Mouse (Mus musculus) midbrain, embryonic 14.5 days (tissue): ENCODE results near the gene Slc44a3. TPM values are rescaled to one million over a fixed set of nuclear protein-coding genes. Genes with fewer than 3 reads are reported as not detected.

Experiments used
- ATAC-seq: fragments of 200-750 bp; cut with Nextera tagmentation; 2 replicates; pipeline ENCODE4 v1.8.0; 2017; ENCODE audit warnings: moderate number of reproducible peaks, moderate library complexity; ENCODE audit not compliant: low FRiP score, low TSS enrichment
- DNase-seq: peaks from one replicate; pipeline ENCODE4 v3.0.0-alpha.2; 2015
- H3K27ac ChIP-seq: fragments of 300-500 bp; sonication (generic); replicated peaks from 2 replicates; pipeline ENCODE4 v1.5.1; 2014; ENCODE audit warnings: mild to moderate bottlenecking, low read depth, low read length, moderate library complexity
- H3K27me3 ChIP-seq: fragments of 300-500 bp; sonication (generic); 2 replicates; pipeline ENCODE4 v1.6.1; 2014; ENCODE audit warnings: low read length, control low read depth, mixed read lengths; ENCODE audit not compliant: control insufficient read depth, insufficient read depth
- H3K36me3 ChIP-seq: fragments of 300-500 bp; sonication (generic); 2 replicates; pipeline ENCODE4 v1.6.1; 2014; ENCODE audit warnings: low read length, control low read depth; ENCODE audit not compliant: control insufficient read depth, insufficient read depth
- H3K4me1 ChIP-seq: fragments of 300-500 bp; sonication (generic); 2 replicates; pipeline ENCODE4 v1.6.1; 2014; ENCODE audit warnings: mild to moderate bottlenecking, antibody characterized with exemption, low read length, control low read depth; ENCODE audit not compliant: control insufficient read depth, insufficient read depth
- H3K4me2 ChIP-seq: fragments of 300-500 bp; sonication (generic); 2 replicates; pipeline ENCODE4 v1.6.1; 2014; ENCODE audit warnings: mild to moderate bottlenecking, low read length, moderate library complexity
- H3K4me3 ChIP-seq: fragments of 300-500 bp; sonication (generic); replicated peaks from 2 replicates; pipeline ENCODE4 v1.5.1; 2014; ENCODE audit warnings: low read depth, low read length
- H3K9ac ChIP-seq: fragments of 300-500 bp; sonication (generic); replicated peaks from 2 replicates; pipeline ENCODE4 v1.6.1; 2014; ENCODE audit warnings: mild to moderate bottlenecking, low read length, moderate library complexity
- H3K9me3 ChIP-seq: fragments of 300-500 bp; sonication (generic); 2 replicates; pipeline ENCODE4 v1.6.1; 2016; ENCODE audit warnings: low read length, control low read depth, mixed read lengths; ENCODE audit not compliant: control insufficient read depth
- WGBS: fragments of 180-500 bp; shearing (Covaris S2); extraction: QIAGEN DNeasy Blood & Tissue Kit; methylation state at CpG from one replicate; pipeline ENCODE4 v1.1.7; 2014; 5-methylcytosine and 5-hydroxymethylcytosine counted together
- polyA plus RNA-seq: library from polyadenylated mRNA; unstranded; fragments of >200 nt; fragmentation: Nextera tagmentation; extraction: Ambion mirVana; gene quantifications from 2 replicates; pipeline ENCODE4 v1.2.1, GENCODE M21; 2014

Gene Slc44a3
- polyA plus RNA-seq, 1 experiment from 2014 or later: 0.63 TPM

DNA sequence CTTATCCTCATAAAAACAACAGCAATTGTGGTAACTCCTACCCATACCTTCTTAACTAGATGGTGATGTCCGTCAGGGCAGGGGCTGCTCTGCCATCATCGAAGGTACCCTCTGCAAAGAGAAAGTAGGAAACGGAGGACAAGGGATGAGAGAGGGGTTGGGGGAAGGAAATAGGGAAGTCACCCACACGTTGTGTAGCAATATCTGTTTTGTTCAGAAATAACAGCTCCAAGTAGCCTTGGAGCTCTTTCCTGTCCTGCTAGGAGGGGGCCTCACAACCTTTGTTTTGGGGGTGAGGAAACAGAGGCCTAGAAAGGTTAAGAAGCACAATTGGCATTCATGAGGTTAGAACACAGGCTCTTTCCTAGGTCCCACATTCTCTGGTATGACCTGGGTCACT lies 39.3 kb upstream of the Slc44a3 start:
- H3K4me1 ChIP-seq: no peaks in the 10 kb centered on the region
- no peaks in the 10 kb centered on the region for H3K36me3 ChIP-seq
- WGBS: 85% methylated on average over 4 of the region's 4 CpGs
- no peaks in the 10 kb centered on the region for H3K9me3 ChIP-seq
- no peak for ATAC-seq
- no peak overlapping the region for H3K4me3 ChIP-seq
- no peak overlapping the region for H3K9ac ChIP-seq
- no peak overlapping the region for H3K4me2 ChIP-seq
- no peaks in the 10 kb centered on the region for H3K27me3 ChIP-seq
- no peak overlapping the region for H3K27ac ChIP-seq
- no peak for DNase-seq

DNA sequence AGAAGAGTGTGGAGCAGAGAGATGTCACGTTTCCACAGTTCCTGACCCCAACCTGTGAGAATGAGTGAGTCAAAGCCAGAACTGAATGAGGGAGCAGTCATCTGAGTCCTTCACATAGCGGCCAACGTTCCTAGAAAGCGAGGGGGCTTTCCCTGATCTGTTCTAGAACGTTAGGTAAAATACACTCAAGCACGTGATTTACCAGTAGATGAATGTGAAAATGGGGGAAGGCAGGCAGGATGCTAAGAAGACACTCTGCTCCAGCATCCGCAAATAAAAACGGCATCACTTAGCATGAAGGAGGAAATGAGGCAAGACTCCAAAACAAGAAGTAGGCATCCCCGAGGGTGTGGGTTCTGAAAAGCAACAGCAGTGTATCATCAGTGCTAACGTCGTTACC lies 38.4 kb upstream of the Slc44a3 start:
- DNase-seq (no peak), ATAC-seq (no peak)
- WGBS: 85% methylated on average over 11 of the region's 11 CpGs

DNA sequence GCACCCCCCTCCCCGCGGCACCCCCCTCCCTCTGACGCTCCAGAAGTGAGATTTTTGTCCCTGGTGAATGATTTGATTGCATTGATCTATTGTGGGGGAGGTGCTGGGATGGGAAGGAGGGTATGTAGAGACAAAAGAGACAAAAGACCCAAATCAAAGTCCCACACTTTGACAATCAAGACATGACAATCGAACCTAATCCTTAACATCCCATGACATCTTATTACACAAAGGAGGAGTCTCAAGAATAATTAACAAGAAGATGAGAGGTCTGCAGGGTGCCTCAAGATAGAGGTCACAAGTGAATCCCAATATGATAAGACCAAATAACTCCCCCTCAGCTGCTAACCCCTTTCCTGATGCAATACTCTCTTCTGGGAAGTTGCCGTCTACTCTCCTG lies 37.6 kb upstream of the Slc44a3 start:
- ATAC-seq (no peak), DNase-seq (no peak)
- Histone ChIP-seq H3K4me1 (no peaks in the 10 kb centered on the region), H3K27me3 (no peaks in the 10 kb centered on the region), H3K4me3 (no peak overlapping the region), H3K9me3 (no peaks in the 10 kb centered on the region), H3K27ac (no peak overlapping the region), H3K36me3 (no peaks in the 10 kb centered on the region), H3K9ac (no peak overlapping the region), H3K4me2 (no peak overlapping the region)
- WGBS: 32% methylated on average over 5 of the region's 5 CpGs

More for the DNA sequence above, 38.4 kb upstream of the Slc44a3 start:
- no peak overlapping the region for H3K9ac ChIP-seq
- H3K9me3 ChIP-seq: no peaks in the 10 kb centered on the region
- no peak overlapping the region for H3K4me3 ChIP-seq
- H3K36me3 ChIP-seq: no peaks in the 10 kb centered on the region
- no peak overlapping the region for H3K27ac ChIP-seq
- H3K4me2 ChIP-seq: no peak overlapping the region
- H3K4me1 ChIP-seq: no peaks in the 10 kb centered on the region
- no peaks in the 10 kb centered on the region for H3K27me3 ChIP-seq

DNA sequence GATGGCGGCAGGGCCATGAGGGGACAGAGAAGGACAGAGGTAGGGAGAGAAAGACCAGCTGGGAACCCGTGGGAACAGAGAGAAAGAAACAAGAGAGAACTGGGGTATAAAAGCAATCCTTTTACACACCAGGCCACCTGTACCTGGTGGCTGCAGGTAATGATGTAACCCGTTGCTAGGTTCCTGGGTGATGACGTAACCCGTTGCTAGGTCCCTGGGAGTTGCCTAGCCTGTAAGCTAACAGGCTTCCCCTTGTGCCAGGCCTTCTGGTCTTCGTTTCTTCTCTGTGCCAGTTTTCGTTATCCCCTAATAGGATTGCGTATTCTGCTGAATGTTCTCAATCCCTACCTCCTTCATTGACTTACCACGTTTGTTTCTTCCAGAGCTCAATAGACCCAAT lies 36.8 kb upstream of the Slc44a3 start:
- H3K9me3 ChIP-seq: no peaks in the 10 kb centered on the region
- H3K36me3 ChIP-seq: no peaks in the 10 kb centered on the region
- no peak overlapping the region for H3K27ac ChIP-seq
- DNase-seq: no peak
- H3K4me3 ChIP-seq: no peak overlapping the region
- no peak overlapping the region for H3K4me2 ChIP-seq
- H3K9ac ChIP-seq: no peak overlapping the region
- 80% methylated on average over 9 of the region's 9 CpGs for WGBS
- H3K27me3 ChIP-seq: no peaks in the 10 kb centered on the region
- H3K4me1 ChIP-seq: no peaks in the 10 kb centered on the region
- no peak for ATAC-seq

DNA sequence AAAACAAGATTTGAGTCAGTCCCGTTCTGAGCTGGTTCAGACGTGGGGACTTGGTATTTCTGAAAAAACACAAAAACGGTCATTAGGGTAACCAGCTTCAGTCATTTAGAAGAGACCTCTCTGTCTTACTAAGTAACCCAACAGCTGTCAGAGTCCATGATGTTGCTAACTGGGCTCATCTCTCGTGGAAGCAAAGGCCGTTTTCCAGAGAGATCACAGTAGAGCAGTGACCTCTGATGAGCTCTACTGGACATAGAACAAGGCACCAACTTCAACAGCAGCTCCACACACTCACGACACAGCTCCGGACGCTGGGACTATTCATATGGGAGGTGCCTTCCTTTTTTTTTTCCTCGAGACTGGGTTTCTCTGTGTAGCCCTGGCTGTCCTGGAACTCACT lies 35.7 kb upstream of the Slc44a3 start:
- Histone ChIP-seq H3K9me3 (no peaks in the 10 kb centered on the region), H3K9ac (no peak overlapping the region), H3K27ac (no peak overlapping the region), H3K4me1 (no peaks in the 10 kb centered on the region), H3K27me3 (no peaks in the 10 kb centered on the region), H3K4me2 (no peak overlapping the region), H3K36me3 (no peaks in the 10 kb centered on the region), H3K4me3 (no peak overlapping the region)
- no peak for ATAC-seq
- 92% methylated on average over 9 of the region's 9 CpGs for WGBS
- DNase-seq: no peak

DNA sequence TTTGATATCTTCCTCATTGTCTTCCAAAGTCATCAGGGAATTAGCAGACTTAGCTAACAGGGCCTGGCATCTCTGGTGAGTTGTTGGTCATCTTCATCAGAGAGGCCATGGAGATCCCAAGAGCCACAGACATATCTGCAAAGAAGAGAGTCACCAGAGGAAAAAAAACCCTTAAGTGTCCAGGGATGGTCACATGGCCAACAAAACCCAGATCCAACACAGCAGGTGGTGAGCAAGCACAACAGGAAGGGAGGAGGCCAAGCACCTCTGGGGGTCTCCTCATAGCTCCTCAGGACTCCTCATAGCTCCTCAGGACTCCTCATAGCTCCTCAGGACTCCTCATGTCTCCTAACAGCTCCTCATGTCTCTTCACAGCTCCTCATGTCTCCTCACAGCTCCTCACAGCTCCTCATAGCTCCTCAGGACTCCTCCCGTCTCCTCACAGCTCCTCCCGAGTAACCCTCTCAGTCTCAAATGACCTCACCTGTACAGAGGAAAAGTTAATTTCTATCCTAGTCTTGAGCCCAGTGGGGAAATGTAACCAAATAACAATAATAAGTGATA lies 35.2 kb upstream of the Slc44a3 start:
- no peak overlapping the region for H3K4me3 ChIP-seq

DNA sequence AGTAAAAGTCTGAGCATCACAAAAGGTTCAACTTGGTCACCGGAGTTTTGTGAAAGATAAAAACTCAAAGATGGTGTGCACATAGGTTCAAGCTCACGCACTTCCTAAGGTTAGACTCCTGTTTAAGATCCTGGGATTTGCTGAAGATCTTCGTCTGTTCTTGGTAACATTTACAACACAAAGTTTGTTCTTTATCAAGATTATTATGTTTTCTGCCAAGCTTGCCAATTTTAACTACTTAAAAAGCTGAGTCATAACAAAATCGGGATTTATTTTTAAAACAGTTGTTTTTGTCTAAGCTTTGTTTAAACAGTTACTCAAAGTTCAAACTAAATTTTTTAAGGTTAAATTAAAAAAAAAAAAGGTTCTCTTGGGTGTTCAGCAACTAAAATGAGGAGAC lies 34.7 kb upstream of the Slc44a3 start:
- ATAC-seq: no peak
- Histone ChIP-seq H3K27me3 (no peaks in the 10 kb centered on the region), H3K9me3 (no peaks in the 10 kb centered on the region), H3K27ac (no peak overlapping the region), H3K4me1 (no peaks in the 10 kb centered on the region), H3K4me3 (no peak overlapping the region), H3K4me2 (no peak overlapping the region), H3K9ac (no peak overlapping the region), H3K36me3 (no peaks in the 10 kb centered on the region)
- DNase-seq: no peak
- WGBS: 94% methylated on average over 4 of the region's 4 CpGs

More for the DNA sequence above, 35.2 kb upstream of the Slc44a3 start:
- H3K4me1 ChIP-seq: no peaks in the 10 kb centered on the region
- no peak overlapping the region for H3K9ac ChIP-seq
- WGBS: 97% methylated on average over 2 of the region's 2 CpGs
- no peak overlapping the region for H3K4me2 ChIP-seq
- H3K9me3 ChIP-seq: no peaks in the 10 kb centered on the region
- H3K36me3 ChIP-seq: no peaks in the 10 kb centered on the region
- no peak for DNase-seq
- H3K27me3 ChIP-seq: no peaks in the 10 kb centered on the region
- no peak overlapping the region for H3K27ac ChIP-seq
- no peak for ATAC-seq

DNA sequence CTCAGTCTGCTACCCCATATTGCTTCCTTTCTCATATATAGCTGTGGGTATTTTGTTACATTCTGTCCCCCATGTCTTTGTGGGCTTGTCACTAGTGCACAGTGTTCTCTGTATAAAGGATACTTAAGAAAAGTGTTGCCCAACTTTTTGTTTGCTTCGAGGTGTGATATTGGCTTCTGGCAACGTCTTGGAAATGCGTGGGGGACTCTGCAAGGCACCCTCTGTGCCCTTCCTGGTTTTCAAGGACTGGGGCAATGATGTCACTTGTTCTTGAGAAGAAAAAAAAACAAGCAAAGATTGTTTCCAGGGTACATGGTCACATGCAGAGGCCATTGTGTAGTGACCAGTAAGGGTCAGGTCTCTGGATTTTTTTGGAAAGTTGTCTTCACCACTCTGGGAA lies 29.6 kb upstream of the Slc44a3 start:
- DNase-seq: no peak
- Histone ChIP-seq H3K9me3 (no peaks in the 10 kb centered on the region), H3K4me1 (no peaks in the 10 kb centered on the region), H3K36me3 (no peaks in the 10 kb centered on the region), H3K9ac (no peak overlapping the region), H3K27ac (no peak overlapping the region), H3K4me3 (no peak overlapping the region), H3K4me2 (no peak overlapping the region), H3K27me3 (no peaks in the 10 kb centered on the region)
- no peak for ATAC-seq
- WGBS: 91% methylated on average over 3 of the region's 3 CpGs

DNA sequence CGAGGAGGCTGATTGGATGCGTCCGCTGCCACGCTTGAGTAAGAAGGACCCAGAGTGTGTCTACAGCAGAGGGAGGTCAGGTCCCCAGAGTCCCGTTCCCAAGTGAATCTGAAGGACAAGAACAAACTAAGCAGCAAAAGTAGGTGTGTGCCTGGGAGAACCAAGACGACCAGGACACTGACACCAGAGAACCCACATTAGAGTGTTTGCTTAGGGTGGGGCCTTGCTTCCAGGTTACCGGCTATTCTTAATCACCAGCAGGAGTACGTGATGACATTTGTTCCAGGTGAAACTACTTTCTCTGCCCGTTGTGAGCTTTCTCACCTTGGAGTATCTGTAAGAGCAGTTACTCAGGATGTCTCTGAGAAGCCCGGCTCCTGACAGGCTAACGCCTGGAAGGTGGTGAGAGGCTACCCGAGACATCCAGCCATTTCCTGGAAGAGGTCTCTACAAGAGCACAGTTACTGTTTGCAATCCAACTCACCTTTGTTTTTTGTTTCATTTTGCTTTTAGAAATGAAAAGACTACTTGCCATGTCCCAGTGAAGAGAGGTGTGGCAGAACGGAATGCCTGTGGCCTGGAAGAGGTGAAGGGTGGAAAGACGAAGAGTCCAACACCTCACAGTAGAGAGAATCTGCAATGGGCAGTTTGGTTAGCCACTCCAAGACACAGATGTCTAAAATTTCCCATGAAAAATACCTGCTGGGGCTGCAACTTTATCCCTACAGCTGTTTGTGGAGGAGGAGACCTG lies 28.1 kb upstream of the Slc44a3 start:
- ATAC-seq (no peak), DNase-seq (no peak)
- H3K27ac ChIP-seq: no peak overlapping the region
- H3K4me1 ChIP-seq: no peaks in the 10 kb centered on the region
- H3K4me2 ChIP-seq: no peak overlapping the region
- no peak overlapping the region for H3K4me3 ChIP-seq
- 83% methylated on average over 14 of the region's 14 CpGs for WGBS
- no peak overlapping the region for H3K9ac ChIP-seq
- H3K9me3 ChIP-seq: no peaks in the 10 kb centered on the region
- H3K27me3 ChIP-seq: no peaks in the 10 kb centered on the region
- H3K36me3 ChIP-seq: no peaks in the 10 kb centered on the region
